Mouse (Mus musculus): ENCODE measurements around the gene Dedd2.

DNA sequence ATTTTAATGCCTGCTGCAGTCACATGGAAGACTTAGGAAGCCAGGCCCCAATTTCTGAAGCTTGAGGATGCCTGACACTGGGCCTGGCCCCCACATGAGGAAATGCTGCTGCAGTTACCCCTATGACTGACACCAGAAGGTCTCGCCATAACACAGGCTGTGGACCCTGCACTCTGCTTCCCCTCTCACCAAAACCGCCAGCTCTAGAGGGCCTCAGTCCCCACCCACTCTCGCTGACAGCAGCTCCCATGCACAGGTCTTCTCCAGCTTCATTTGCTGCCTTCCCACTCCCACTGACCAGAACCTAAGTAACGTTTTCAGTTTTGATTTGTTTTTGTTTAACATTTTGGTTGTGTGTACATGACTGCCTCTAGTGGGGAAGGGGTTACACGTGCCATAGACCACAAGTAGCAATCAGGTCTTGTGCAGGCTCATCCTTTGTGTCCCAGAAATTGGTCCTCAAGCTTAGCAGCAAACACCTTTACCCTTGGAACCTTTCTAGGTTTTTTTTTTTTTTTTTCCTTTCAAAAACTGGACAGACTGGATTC, 11.8 kb upstream of the Dedd2 start:
- no peak for TF ChIP-seq CTCF (IDR thresholded peaks at IDR 0.05; ENCODE audit: borderline replicate concordance, insufficient read depth, low read depth, low read length)
- no peak for TF ChIP-seq POLR2A (IDR thresholded peaks at IDR 0.05; ENCODE audit: borderline replicate concordance, insufficient read depth, low read length)

Measured in cerebellum, adult 2 months (tissue).